Mouse (Mus musculus): ENCODE results near the gene Mdm2. TPM values are rescaled to one million over a fixed set of nuclear protein-coding genes. Genes with fewer than 3 reads are reported as not detected.

The Mdm2 gene
- polyA plus RNA-seq, 1 experiment from 2014 or later, result 62.4 TPM

- Histone ChIP-seq H3K4me3 (peak overlapping the region; percentile 40), H3K36me3 (peaks cover 14% of the 10 kb centered on the region), H3K27me3 (ENCODE audit: low read depth, poor library complexity, severe bottlenecking) (no peaks in the 10 kb centered on the region; the same call in 1 of the 2 replicates), H3K27ac (peak overlapping the region; percentile 62), H3K4me1 (peaks cover 24% of the 10 kb centered on the region), H3K9me3 (replicated peaks) (no peaks in the 10 kb centered on the region)
- 40% methylated on average over 20 of the region's 20 CpGs for WGBS
- DNase-seq (ENCODE audit: low spot score), result peak; percentile 76
These were observed 35.2 kb downstream of the Mdm2 start for GRCm38 (mm10) chr10:117675096-117676035.

- 88% methylated on average over 3 of the region's 3 CpGs for whole genome bisulfite sequencing
- Histone ChIP-seq H3K36me3 (peaks cover 9% of the 10 kb centered on the region), H3K4me3 (no peak overlapping the region), H3K27me3 (ENCODE audit: low read depth, poor library complexity, severe bottlenecking) (no peaks in the 10 kb centered on the region; the same call in 1 of the 2 replicates), H3K27ac (no peak overlapping the region), H3K4me1 (peaks cover 33% of the 10 kb centered on the region), H3K9me3 (replicated peaks) (no peaks in the 10 kb centered on the region)
- DNase-seq (ENCODE audit: low spot score), result no peak
These were observed 36.1 kb downstream of the Mdm2 start for GRCm38 (mm10) chr10:117674359-117675019.

GRCm38 (mm10) chr10:117673913-117674312 is 36.6 kb downstream of the Mdm2 start:
- Histone ChIP-seq H3K36me3 (peaks cover 9% of the 10 kb centered on the region), H3K27me3 (ENCODE audit: low read depth, poor library complexity, severe bottlenecking) (no peaks in the 10 kb centered on the region; the same call in 1 of the 2 replicates), H3K4me1 (peaks cover 38% of the 10 kb centered on the region), H3K9me3 (replicated peaks) (no peaks in the 10 kb centered on the region), H3K27ac (no peak overlapping the region), H3K4me3 (no peak overlapping the region)
- no peak for DNase-seq (ENCODE audit: low spot score)
- WGBS, result 91% methylated on average over 1 of the region's 1 CpGs

- Histone ChIP-seq H3K27me3 (ENCODE audit: low read depth, poor library complexity, severe bottlenecking) (no peaks in the 10 kb centered on the region; the same call in 1 of the 2 replicates), H3K4me1 (peaks cover 48% of the 10 kb centered on the region), H3K4me3 (no peak overlapping the region), H3K36me3 (peaks cover 13% of the 10 kb centered on the region), H3K9me3 (replicated peaks) (no peaks in the 10 kb centered on the region), H3K27ac (peak overlapping the region; percentile 65)
- WGBS, result 64% methylated on average over 7 of the region's 7 CpGs
- DNase-seq (ENCODE audit: low spot score), result no peak
These were observed 37.9 kb downstream of the Mdm2 start for GRCm38 (mm10) chr10:117672693-117673092.

GRCm38 (mm10) chr10:117671930-117672666 is 38.5 kb downstream of the Mdm2 start:
- peaks cover 13% of the 10 kb centered on the region for H3K36me3 ChIP-seq
- H3K27ac ChIP-seq, result peak overlapping the region; percentile 65

GRCm38 (mm10) chr10:117671266-117671665 is 39.3 kb downstream of the Mdm2 start:
- peaks cover 45% of the 10 kb centered on the region for H3K4me1 ChIP-seq
- H3K9me3 ChIP-seq (replicated peaks), result no peaks in the 10 kb centered on the region
- no peak for DNase-seq (ENCODE audit: low spot score)
- 90% methylated on average over 9 of the region's 9 CpGs for WGBS
- H3K27me3 ChIP-seq (ENCODE audit: low read depth, poor library complexity, severe bottlenecking), result no peaks in the 10 kb centered on the region
- H3K27ac ChIP-seq, result no peak overlapping the region
- no peak overlapping the region for H3K4me3 ChIP-seq
- H3K36me3 ChIP-seq, result peaks cover 13% of the 10 kb centered on the region

More at GRCm38 (mm10) chr10:117671930-117672666, 38.5 kb downstream of the Mdm2 start:
- Histone ChIP-seq H3K9me3 (replicated peaks) (no peaks in the 10 kb centered on the region), H3K4me1 (peaks cover 48% of the 10 kb centered on the region), H3K4me3 (no peak overlapping the region), H3K27me3 (ENCODE audit: low read depth, poor library complexity, severe bottlenecking) (no peaks in the 10 kb centered on the region)
- 87% methylated on average over 13 of the region's 13 CpGs for WGBS
- DNase-seq (ENCODE audit: low spot score), result no peak

GRCm38 (mm10) chr10:117670791-117671190 is 39.8 kb downstream of the Mdm2 start:
- no peaks in the 10 kb centered on the region for H3K9me3 ChIP-seq (replicated peaks)
- DNase-seq (ENCODE audit: low spot score), result no peak
- peak overlapping the region; percentile 86 for H3K27ac ChIP-seq
- no peaks in the 10 kb centered on the region for H3K27me3 ChIP-seq (ENCODE audit: low read depth, poor library complexity, severe bottlenecking)
- H3K4me3 ChIP-seq, result no peak overlapping the region
- 88% methylated on average over 5 of the region's 5 CpGs for WGBS
- peaks cover 40% of the 10 kb centered on the region for H3K4me1 ChIP-seq
- peaks cover 13% of the 10 kb centered on the region for H3K36me3 ChIP-seq

GRCm38 (mm10) chr10:117670092-117670491 is 40.5 kb downstream of the Mdm2 start:
- H3K9me3 ChIP-seq (replicated peaks), result no peaks in the 10 kb centered on the region
- peaks cover 13% of the 10 kb centered on the region for H3K36me3 ChIP-seq
- peak overlapping the region; percentile 86 for H3K27ac ChIP-seq
- 42% methylated on average over 3 of the region's 3 CpGs for WGBS
- no peaks in the 10 kb centered on the region for H3K27me3 ChIP-seq (ENCODE audit: low read depth, poor library complexity, severe bottlenecking)
- DNase-seq (ENCODE audit: low spot score), result peak; percentile 51
- H3K4me1 ChIP-seq, result peaks cover 33% of the 10 kb centered on the region
- no peak overlapping the region for H3K4me3 ChIP-seq

GRCm38 (mm10) chr10:117669449-117670090 is 41.0 kb downstream of the Mdm2 start:
- H3K27me3 ChIP-seq (ENCODE audit: low read depth, poor library complexity, severe bottlenecking), result no peaks in the 10 kb centered on the region
- H3K9me3 ChIP-seq (replicated peaks), result no peaks in the 10 kb centered on the region
- peak overlapping the region; percentile 86 for H3K27ac ChIP-seq
- DNase-seq (ENCODE audit: low spot score), result peak; percentile 77
- WGBS, result 32% methylated on average over 10 of the region's 10 CpGs
- H3K36me3 ChIP-seq, result peaks cover 13% of the 10 kb centered on the region
- H3K4me3 ChIP-seq, result 0 out of 2 replicates have a peak overlapping the region, but pooled peaks have one; percentile 2
- peaks cover 33% of the 10 kb centered on the region for H3K4me1 ChIP-seq

GRCm38 (mm10) chr10:117668546-117669300 is 41.8 kb downstream of the Mdm2 start:
- Histone ChIP-seq H3K4me3 (0 out of 2 replicates have a peak overlapping the region, but pooled peaks have one; percentile 2), H3K9me3 (replicated peaks) (no peaks in the 10 kb centered on the region), H3K4me1 (peaks cover 38% of the 10 kb centered on the region), H3K27me3 (ENCODE audit: low read depth, poor library complexity, severe bottlenecking) (no peaks in the 10 kb centered on the region), H3K36me3 (peaks cover 13% of the 10 kb centered on the region), H3K27ac (peak overlapping the region; percentile 86)
- 81% methylated on average over 10 of the region's 10 CpGs for WGBS
- no peak for DNase-seq (ENCODE audit: low spot score)

- Histone ChIP-seq H3K4me3 (no peak overlapping the region), H3K27me3 (ENCODE audit: low read depth, poor library complexity, severe bottlenecking) (no peaks in the 10 kb centered on the region), H3K4me1 (peaks cover 45% of the 10 kb centered on the region), H3K9me3 (replicated peaks) (no peaks in the 10 kb centered on the region), H3K27ac (peak overlapping the region; percentile 70), H3K36me3 (peaks cover 13% of the 10 kb centered on the region)
- no peak for DNase-seq (ENCODE audit: low spot score)
- WGBS, result 93% methylated on average over 28 of the region's 28 CpGs
These were observed 42.7 kb downstream of the Mdm2 start for GRCm38 (mm10) chr10:117667663-117668507.
